8 mouse cellular contexts compared by ENCODE assay signal in the genomic region with DNA sequence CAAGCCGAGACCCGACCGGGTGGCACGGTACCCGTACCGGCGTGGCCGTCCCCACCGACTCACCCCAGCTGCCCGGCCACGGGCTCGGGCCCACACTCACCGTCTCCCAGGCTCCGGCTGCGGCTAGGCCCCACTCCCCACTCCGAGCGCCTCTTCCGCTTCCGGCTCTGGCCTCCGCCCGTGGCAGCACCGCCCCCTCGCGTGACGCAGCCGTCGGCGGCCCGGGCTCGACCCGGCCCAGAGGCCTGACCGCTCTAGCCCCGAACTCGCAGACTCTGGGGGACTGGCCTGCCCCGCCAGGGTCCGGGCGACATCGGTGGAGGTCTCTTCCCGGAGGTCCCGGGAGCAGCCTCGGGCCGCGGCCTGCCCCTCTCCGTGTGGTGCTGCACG. TPM values are rescaled to one million over a fixed set of nuclear protein-coding genes. Genes with fewer than 3 reads are reported as not detected.
DNase-seq lines count a peak whose midpoint lies in the region; ATAC-seq and TF ChIP-seq lines count a peak whose summit lies in the region.

No protein-coding gene starts in this region.

- peak overlapping the region; percentile 74 for H3K4me3 ChIP-seq in gastrocnemius, adult 2 months
- peak overlapping the region; percentile 95 for H3K4me3 ChIP-seq in hindbrain, postnatal 0 days (ENCODE audit: low read length)

- no peak for TF ChIP-seq CTCF in gastrocnemius, adult 2 months (IDR thresholded peaks at IDR 0.05)
- no peak for TF ChIP-seq CTCF in hindbrain, postnatal 0 days (IDR thresholded peaks at IDR 0.05; ENCODE audit: low read depth)

- intact Hi-C loops in gastrocnemius, adult 2 months (cut with DNase I) = loop anchor here (2.0 to 5.0 kb wide), 3 partner anchors 43 to 244 kb away; a partner anchor contains a TSS

- DNase-seq in adipocyte (ENCODE audit: low spot score) = peak; percentile 88
- DNase-seq in gastrocnemius, adult 2 months = peak; percentile 99
- peak; percentile 96 for DNase-seq in hindbrain, postnatal 0 days (ENCODE audit: low spot score)
- peak; percentile 85 to 90 for DNase-seq in left cerebral cortex, adult 8-10 months (ENCODE audit: low spot score in 2 of 2)
- DNase-seq in right cerebral cortex, adult 18-20 months = peak; percentile 95
- DNase-seq in urinary bladder, adult 2 months (ENCODE audit: low spot score) = peak; percentile 97

- WGBS in hindbrain, postnatal 0 days = under 1% methylated on average over 38 of the region's 45 CpGs

- peak overlapping the region; percentile 94 for H3K4me2 ChIP-seq in hindbrain, postnatal 0 days (ENCODE audit: low read depth, low read length)

- ATAC-seq in common myeloid progenitor, adult 5-6 weeks (replicated peaks; ENCODE audit: low read depth, poor library complexity, severe bottlenecking) = peak; percentile 59
- ATAC-seq in hindbrain, postnatal 0 days = peak; percentile 91
- peak; percentile 82 for ATAC-seq in megakaryocyte, adult 5-6 weeks (ENCODE audit: poor library complexity, severe bottlenecking)

- no peaks in the 10 kb centered on the region for H3K9me3 ChIP-seq in hindbrain, postnatal 0 days (ENCODE audit: low read length)

- H3K27ac ChIP-seq in gastrocnemius, adult 2 months = peak overlapping the region; percentile 97
- peak overlapping the region; percentile 99 for H3K27ac ChIP-seq in hindbrain, postnatal 0 days

- no peaks in the 10 kb centered on the region for H3K27me3 ChIP-seq in hindbrain, postnatal 0 days (ENCODE audit: insufficient read depth, low read length)

- peaks cover 10% of the 10 kb centered on the region for H3K36me3 ChIP-seq in hindbrain, postnatal 0 days (ENCODE audit: insufficient read depth, low read length)

- peaks cover 31% of the 10 kb centered on the region for H3K4me1 ChIP-seq in hindbrain, postnatal 0 days (ENCODE audit: insufficient read depth, low read length)

- peak overlapping the region; percentile 99 for H3K9ac ChIP-seq in hindbrain, postnatal 0 days (replicated peaks; ENCODE audit: low read length)

RNA-seq across cellular contexts. Expression of a gene that starts 0.7 kb away (rescaled TPM):
- total RNA-seq in common myeloid progenitor, adult 5-6 weeks (2017) = 38.1 and 40.5 TPM in 2 replicates
- total RNA-seq in gastrocnemius, adult 2 months (2021) = 10 to 100 TPM; 45.4 to 50.4 TPM
- total RNA-seq in hindbrain, postnatal 0 days (2014; rRNA removed) = 76.3 and 83.7 TPM in 2 replicates
- 48.8 and 52.7 TPM in 2 replicates for polyA plus RNA-seq in hindbrain, postnatal 0 days (2015; fragmentation: Nextera tagmentation; extraction: Ambion mirVana)
- total RNA-seq in left cerebral cortex, adult 8-10 months (2022) = 10 to 100 TPM; 75.6 to 87.1 (median 78.7) TPM
- 55.8 and 59.7 TPM in 2 replicates for total RNA-seq in megakaryocyte, adult 5-6 weeks (2015)
- total RNA-seq in megakaryocyte, adult 5-6 weeks (2017) = 60.0 and 91.1 TPM in 2 replicates
- polyA plus RNA-seq in urinary bladder, adult 2 months (2012; rRNA removed) = 90.8 and 111 TPM in 2 replicates

RNA-seq across cellular contexts. Expression of a gene that starts 56.6 kb away (rescaled TPM):
- total RNA-seq in common myeloid progenitor, adult 5-6 weeks (2017) = 7.2 and 9.8 TPM in 2 replicates
- 1 to 10 TPM; 5.9 to 6.6 TPM for total RNA-seq in gastrocnemius, adult 2 months (2021)
- 10.2 and 10.3 TPM in 2 replicates for total RNA-seq in hindbrain, postnatal 0 days (2014; rRNA removed)
- polyA plus RNA-seq in hindbrain, postnatal 0 days (2015; fragmentation: Nextera tagmentation; extraction: Ambion mirVana) = 23.2 and 25.4 TPM in 2 replicates
- total RNA-seq in left cerebral cortex, adult 8-10 months (2022) = 10 to 100 TPM; 13.4 to 16.5 (median 14.6) TPM
- total RNA-seq in megakaryocyte, adult 5-6 weeks (2015) = 5.5 and 5.7 TPM in 2 replicates
- total RNA-seq in megakaryocyte, adult 5-6 weeks (2017) = 3.7 and 4.9 TPM in 2 replicates
- polyA plus RNA-seq in urinary bladder, adult 2 months (2012; rRNA removed) = 12.3 and 13.8 TPM in 2 replicates

Comparison
In these comparisons a context has a peak if more than half of its experiments do, and no peak if none do; other contexts are left out.
1. Peak in every context shown above with its lines: DNase-seq, ATAC-seq, H3K4me3 ChIP-seq and H3K27ac ChIP-seq.